Mouse (Mus musculus): ENCODE data around the gene Schip1. TPM values are rescaled to one million over a fixed set of nuclear protein-coding genes. Genes with fewer than 3 reads are reported as not detected.

The Schip1 gene
- polyA plus RNA-seq, 1 experiment = 29.5 TPM

- Histone ChIP-seq H3K4me1 (ENCODE audit: control insufficient read depth, insufficient read depth, low read length) (peaks cover 3% of the 10 kb centered on the region; the same call in 1 of the 2 replicates), H3K4me3 (replicated peaks; ENCODE audit: extremely low read depth, low read depth, low read length) (no peak overlapping the region)
- no peak for DNase-seq
- WGBS = 83% methylated on average over 3 of the region's 3 CpGs
- TF ChIP-seq CTCF (IDR thresholded peaks at IDR 0.05; ENCODE audit: insufficient read depth, low read length) = no peak
- TF ChIP-seq POLR2A (IDR thresholded peaks at IDR 0.05; ENCODE audit: borderline replicate concordance, extremely low read depth, low read depth, low read length) = no peak
These were observed 449.5 kb downstream of the Schip1 start for GRCm38 (mm10) chr3:68514120-68514497.

GRCm38 (mm10) chr3:68514717-68515116, 450.1 kb downstream of the Schip1 start:
- no peak overlapping the region for H3K4me3 ChIP-seq (replicated peaks; ENCODE audit: extremely low read depth, low read depth, low read length)
- DNase-seq = no peak
- H3K4me1 ChIP-seq (ENCODE audit: control insufficient read depth, insufficient read depth, low read length) = no peaks in the 10 kb centered on the region; the same call in 1 of the 2 replicates
- WGBS = 90% methylated on average over 3 of the region's 3 CpGs
- TF ChIP-seq CTCF (IDR thresholded peaks at IDR 0.05; ENCODE audit: insufficient read depth, low read length) = no peak
- TF ChIP-seq POLR2A (IDR thresholded peaks at IDR 0.05; ENCODE audit: borderline replicate concordance, extremely low read depth, low read depth, low read length) = no peak

GRCm38 (mm10) chr3:68516393-68517081, 451.9 kb downstream of the Schip1 start:
- no peak for DNase-seq
- no peak for TF ChIP-seq POLR2A (IDR thresholded peaks at IDR 0.05; ENCODE audit: borderline replicate concordance, extremely low read depth, low read depth, low read length)
- TF ChIP-seq CTCF (IDR thresholded peaks at IDR 0.05; ENCODE audit: insufficient read depth, low read length) = no peak
- WGBS = 70% methylated on average over 12 of the region's 12 CpGs

GRCm38 (mm10) chr3:68517236-68517635, 452.6 kb downstream of the Schip1 start:
- 39% methylated on average over 7 of the region's 7 CpGs for WGBS
- Histone ChIP-seq H3K4me1 (ENCODE audit: control insufficient read depth, insufficient read depth, low read length) (no peaks in the 10 kb centered on the region), H3K4me3 (replicated peaks; ENCODE audit: extremely low read depth, low read depth, low read length) (no peak overlapping the region)
- no peak for TF ChIP-seq POLR2A (IDR thresholded peaks at IDR 0.05; ENCODE audit: borderline replicate concordance, extremely low read depth, low read depth, low read length)
- TF ChIP-seq CTCF (IDR thresholded peaks at IDR 0.05; ENCODE audit: insufficient read depth, low read length) = no peak
- no peak for DNase-seq

More at GRCm38 (mm10) chr3:68516393-68517081, 451.9 kb downstream of the Schip1 start:
- no peak overlapping the region for H3K4me3 ChIP-seq (replicated peaks; ENCODE audit: extremely low read depth, low read depth, low read length)
- no peaks in the 10 kb centered on the region; the same call in 1 of the 2 replicates for H3K4me1 ChIP-seq (ENCODE audit: control insufficient read depth, insufficient read depth, low read length)

GRCm38 (mm10) chr3:68518041-68518440, 453.4 kb downstream of the Schip1 start:
- no peaks in the 10 kb centered on the region for H3K4me1 ChIP-seq (ENCODE audit: control insufficient read depth, insufficient read depth, low read length)
- 87% methylated on average over 8 of the region's 8 CpGs for WGBS
- TF ChIP-seq POLR2A (IDR thresholded peaks at IDR 0.05; ENCODE audit: borderline replicate concordance, extremely low read depth, low read depth, low read length) = no peak
- TF ChIP-seq CTCF (IDR thresholded peaks at IDR 0.05; ENCODE audit: insufficient read depth, low read length) = no peak
- H3K4me3 ChIP-seq (replicated peaks; ENCODE audit: extremely low read depth, low read depth, low read length) = no peak overlapping the region
- DNase-seq = no peak

- no peaks in the 10 kb centered on the region for H3K4me1 ChIP-seq (ENCODE audit: control insufficient read depth, insufficient read depth, low read length)
- DNase-seq = no peak
These were observed 454.0 kb downstream of the Schip1 start for GRCm38 (mm10) chr3:68518586-68518985.

GRCm38 (mm10) chr3:68525361-68525878, 460.8 kb downstream of the Schip1 start:
- no peak for DNase-seq
- TF ChIP-seq CTCF (IDR thresholded peaks at IDR 0.05; ENCODE audit: insufficient read depth, low read length) (no peak), POLR2A (IDR thresholded peaks at IDR 0.05; ENCODE audit: borderline replicate concordance, extremely low read depth, low read depth, low read length) (no peak)
- Histone ChIP-seq H3K4me3 (replicated peaks; ENCODE audit: extremely low read depth, low read depth, low read length) (no peak overlapping the region), H3K4me1 (ENCODE audit: control insufficient read depth, insufficient read depth, low read length) (peaks cover 5% of the 10 kb centered on the region)
- 86% methylated on average over 10 of the region's 10 CpGs for WGBS

More at GRCm38 (mm10) chr3:68518586-68518985, 454.0 kb downstream of the Schip1 start:
- no peak overlapping the region for H3K4me3 ChIP-seq (replicated peaks; ENCODE audit: extremely low read depth, low read depth, low read length)
- TF ChIP-seq CTCF (IDR thresholded peaks at IDR 0.05; ENCODE audit: insufficient read depth, low read length) (no peak), POLR2A (IDR thresholded peaks at IDR 0.05; ENCODE audit: borderline replicate concordance, extremely low read depth, low read depth, low read length) (no peak)
- WGBS = 91% methylated on average over 5 of the region's 5 CpGs

- 53% methylated on average over 4 of the region's 4 CpGs for WGBS
- peaks cover 5% of the 10 kb centered on the region for H3K4me1 ChIP-seq (ENCODE audit: control insufficient read depth, insufficient read depth, low read length)
- no peak overlapping the region for H3K4me3 ChIP-seq (replicated peaks; ENCODE audit: extremely low read depth, low read depth, low read length)
- DNase-seq = no peak
- no peak for TF ChIP-seq POLR2A (IDR thresholded peaks at IDR 0.05; ENCODE audit: borderline replicate concordance, extremely low read depth, low read depth, low read length)
- TF ChIP-seq CTCF (IDR thresholded peaks at IDR 0.05; ENCODE audit: insufficient read depth, low read length) = no peak
These were observed 461.8 kb downstream of the Schip1 start for GRCm38 (mm10) chr3:68526416-68526815.

GRCm38 (mm10) chr3:68527182-68527581, 462.6 kb downstream of the Schip1 start:
- Histone ChIP-seq H3K4me1 (ENCODE audit: control insufficient read depth, insufficient read depth, low read length) (peaks cover 5% of the 10 kb centered on the region), H3K4me3 (replicated peaks; ENCODE audit: extremely low read depth, low read depth, low read length) (no peak overlapping the region)
- no peak for DNase-seq
- WGBS = 71% methylated on average over 4 of the region's 4 CpGs
- no peak for TF ChIP-seq POLR2A (IDR thresholded peaks at IDR 0.05; ENCODE audit: borderline replicate concordance, extremely low read depth, low read depth, low read length)
- no peak for TF ChIP-seq CTCF (IDR thresholded peaks at IDR 0.05; ENCODE audit: insufficient read depth, low read length)

- 81% methylated on average over 4 of the region's 4 CpGs for WGBS
- Histone ChIP-seq H3K4me1 (ENCODE audit: control insufficient read depth, insufficient read depth, low read length) (peaks cover 5% of the 10 kb centered on the region), H3K4me3 (replicated peaks; ENCODE audit: extremely low read depth, low read depth, low read length) (no peak overlapping the region)
- TF ChIP-seq POLR2A (IDR thresholded peaks at IDR 0.05; ENCODE audit: borderline replicate concordance, extremely low read depth, low read depth, low read length) (no peak), CTCF (IDR thresholded peaks at IDR 0.05; ENCODE audit: insufficient read depth, low read length) (no peak)
- no peak for DNase-seq
These were observed 467.3 kb downstream of the Schip1 start for GRCm38 (mm10) chr3:68531908-68532307.

Measured in lung, adult 2 months (tissue).